Mouse (Mus musculus): ENCODE data around the gene 1700003F12Rik.

1700003F12Rik gene

DNA sequence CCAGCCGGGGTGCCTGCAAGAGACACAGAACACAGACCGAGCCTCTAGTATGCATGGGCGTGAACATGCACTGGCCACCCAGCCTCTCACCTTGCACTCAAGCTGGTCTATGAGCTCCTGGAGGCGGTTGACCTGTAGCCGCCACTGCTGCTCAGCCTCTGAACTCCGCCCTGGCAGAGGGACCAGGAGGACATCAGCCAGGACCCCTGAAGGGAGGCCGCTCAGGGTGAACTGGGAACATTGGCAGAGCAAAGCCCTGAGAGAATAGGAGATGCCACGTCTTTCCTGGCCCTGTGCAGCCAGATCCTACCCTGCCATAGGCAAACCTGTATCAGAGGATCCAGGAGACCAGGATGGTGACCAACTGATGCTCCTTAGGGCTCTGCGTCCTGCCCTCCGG lies at the start of gene 1700003F12Rik:
Gene 1700003F12Rik (plus strand): TSS at position 375 of the 400 bp plus-strand sequence.
- peak; percentile 19 for DNase-seq

DNA sequence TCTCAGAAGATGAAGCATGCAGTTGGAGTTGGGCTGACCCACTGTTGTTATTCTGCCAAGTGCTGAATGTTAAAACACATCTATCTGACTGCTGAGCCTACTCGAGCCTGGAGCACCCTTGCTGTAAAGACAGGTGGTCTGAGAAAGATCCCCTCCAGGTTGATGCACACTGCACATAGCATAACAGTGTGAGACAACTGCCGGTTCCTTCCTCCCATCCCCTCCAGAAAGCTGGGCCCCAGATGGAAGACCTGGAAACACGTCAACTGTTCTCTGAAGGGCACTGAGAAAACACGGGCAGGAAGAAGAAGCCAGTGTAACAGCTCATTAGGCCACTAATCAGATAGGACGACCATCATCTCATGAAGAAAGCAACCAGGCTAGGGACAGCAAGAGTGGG lies 48.3 kb upstream of the 1700003F12Rik start:
- peak; percentile 57 for DNase-seq

DNA sequence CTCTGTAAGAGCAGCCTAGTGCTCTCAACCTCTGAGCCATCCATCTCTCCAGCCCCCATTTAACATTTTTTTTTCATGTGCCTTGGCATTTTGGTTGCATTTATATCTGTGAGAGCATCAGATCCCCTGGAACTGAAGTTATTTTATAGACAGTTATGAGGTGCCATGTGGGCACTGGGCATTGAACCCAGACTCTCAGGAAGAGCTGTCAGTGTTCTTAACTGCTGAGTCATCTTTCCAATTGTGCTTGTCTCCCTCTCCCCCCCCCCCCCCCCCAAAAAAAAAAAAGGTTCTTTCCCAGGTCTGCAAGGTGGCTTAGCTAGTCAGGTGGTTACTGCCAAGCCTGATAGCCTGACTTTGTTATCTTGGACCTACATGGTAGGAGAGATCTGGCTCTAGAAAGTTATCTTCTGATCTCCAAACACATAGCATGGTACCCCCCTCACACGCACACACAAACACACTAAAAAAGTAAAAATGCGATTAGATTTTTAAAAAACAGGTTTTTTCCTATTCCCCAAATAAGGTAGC lies 47.1 kb upstream of the 1700003F12Rik start:
- DNase-seq, result no peak

DNA sequence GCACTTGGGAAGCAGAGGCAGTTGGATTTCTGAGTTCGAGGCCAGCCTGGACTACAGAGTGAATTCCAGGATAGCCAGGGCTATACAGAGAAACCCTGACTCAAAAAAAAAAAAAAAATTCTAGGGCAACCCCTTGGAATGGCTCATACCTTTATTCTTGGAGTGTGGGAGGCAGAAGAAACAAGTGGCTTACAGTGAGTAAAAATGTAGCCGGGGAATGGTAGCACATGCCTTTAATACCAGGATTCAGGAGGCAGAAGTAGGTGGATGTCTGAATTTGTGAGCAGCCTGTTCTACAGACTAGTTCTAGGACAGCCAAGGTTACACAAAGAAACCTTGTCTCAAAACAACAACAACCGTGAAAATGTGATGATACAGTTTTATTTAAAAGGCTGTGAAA lies 46.1 kb upstream of the 1700003F12Rik start:
- no peak for DNase-seq

DNA sequence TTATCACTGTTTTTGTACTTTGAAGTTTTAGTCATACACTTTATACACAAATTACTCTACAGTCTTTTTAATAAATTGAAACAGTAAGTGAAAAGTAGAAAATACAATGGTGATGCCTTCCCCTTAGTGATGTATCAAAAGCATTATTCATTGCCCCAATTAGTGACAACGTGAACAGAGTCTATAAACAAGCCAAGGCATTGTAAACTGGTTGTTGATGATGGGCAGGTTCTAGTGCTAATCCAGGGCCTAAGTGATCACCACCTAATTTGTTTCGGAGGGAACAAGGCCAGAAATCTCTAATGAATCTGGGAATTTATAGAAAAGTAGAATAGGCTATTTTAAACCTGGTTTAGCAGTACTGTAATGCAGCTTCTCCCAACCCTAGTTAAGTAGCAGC lies 39.8 kb upstream of the 1700003F12Rik start:
- DNase-seq, result no peak

DNA sequence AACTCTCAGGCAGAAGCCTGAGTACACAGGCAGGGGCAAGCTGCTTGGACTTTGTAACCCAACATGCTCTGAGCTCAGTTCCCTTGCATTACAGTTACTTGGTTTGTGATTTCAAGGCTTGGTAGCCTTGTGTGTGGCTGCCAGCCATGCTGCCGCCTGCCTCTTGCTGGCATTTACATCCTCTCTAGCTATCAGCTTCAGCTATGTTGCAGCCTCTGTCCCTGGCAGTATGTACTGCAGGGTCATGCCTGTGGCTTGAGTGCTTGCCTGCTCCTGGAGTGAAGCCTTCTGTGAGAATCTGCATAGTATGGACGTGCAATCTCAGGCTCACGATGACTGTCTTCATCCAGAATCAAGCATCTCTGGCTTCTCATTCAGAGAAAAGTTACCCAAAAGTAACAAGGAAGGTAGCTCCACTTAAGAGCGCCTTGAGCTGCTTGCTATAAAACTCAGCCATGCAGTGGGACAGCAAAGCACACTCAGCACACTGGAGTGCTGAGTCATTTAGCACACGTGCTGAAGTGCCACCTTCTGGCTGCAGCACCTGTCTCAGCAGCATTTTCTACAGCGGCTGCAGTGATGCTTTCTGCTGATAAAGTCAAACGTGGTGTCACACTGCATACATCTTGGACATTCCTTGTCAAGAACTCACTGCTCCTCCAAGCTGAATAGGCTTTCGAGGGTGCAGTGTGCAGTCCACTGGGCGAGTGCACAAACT lies 39.2 kb upstream of the 1700003F12Rik start:
- DNase-seq, result peak; percentile 58

DNA sequence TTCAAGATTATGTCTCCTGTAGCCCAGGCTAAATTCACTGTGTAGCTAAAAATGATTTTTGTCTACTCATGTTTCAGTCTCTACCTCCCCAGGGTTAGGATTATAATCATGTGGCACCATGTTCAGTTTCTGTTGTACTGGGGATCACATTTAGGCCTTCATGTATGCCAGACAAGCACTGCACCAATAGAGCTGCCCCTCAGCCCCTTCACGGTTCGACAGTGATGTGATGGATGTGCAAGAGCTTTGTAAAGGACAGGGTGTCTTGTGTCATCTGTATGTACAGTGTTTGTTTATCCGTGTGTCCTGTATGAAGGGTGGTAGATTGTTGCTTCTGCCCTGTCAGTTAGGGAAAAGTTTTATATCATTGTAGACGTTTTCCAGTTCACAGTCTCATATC lies 38.4 kb upstream of the 1700003F12Rik start:
- DNase-seq, result no peak

DNA sequence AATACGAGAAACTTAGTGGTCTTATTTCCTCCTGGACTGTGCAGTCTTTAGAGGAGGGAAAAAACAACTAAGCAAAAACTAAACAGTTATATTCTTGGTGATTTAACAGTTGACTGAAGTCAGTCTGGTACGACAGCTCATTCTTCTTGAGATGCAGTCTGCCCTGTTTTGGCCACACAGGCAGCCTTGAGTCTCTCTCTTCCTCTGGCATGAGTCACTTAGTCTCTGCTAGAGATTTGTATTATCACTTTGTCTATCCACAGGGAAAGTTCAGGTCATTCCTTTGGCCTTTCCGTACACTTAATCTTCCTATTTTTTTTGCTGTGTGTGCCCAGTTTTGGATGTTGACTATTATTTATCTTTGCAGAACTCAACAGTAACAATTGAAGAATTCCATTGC lies 36.7 kb upstream of the 1700003F12Rik start:
- no peak for DNase-seq

DNA sequence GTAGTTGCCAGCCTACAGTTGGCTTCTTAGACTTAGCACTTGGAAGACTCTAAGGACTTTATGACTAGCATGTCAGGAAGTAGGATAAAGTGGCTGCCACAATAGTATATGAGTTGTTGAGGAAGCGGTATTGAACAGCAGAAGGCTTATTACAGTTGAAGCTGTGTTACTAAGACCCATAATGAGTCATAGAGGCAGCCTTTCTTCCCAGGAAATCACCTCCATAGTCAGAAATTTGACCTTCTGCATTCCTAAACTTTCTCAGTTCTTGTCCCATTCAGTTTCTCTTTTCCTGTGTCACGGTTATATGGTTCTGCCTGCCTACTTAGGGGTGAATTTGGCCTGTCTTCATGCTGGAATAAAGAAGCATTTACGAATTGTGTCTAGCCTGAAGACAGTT lies 29.9 kb upstream of the 1700003F12Rik start:
- no peak for DNase-seq

DNA sequence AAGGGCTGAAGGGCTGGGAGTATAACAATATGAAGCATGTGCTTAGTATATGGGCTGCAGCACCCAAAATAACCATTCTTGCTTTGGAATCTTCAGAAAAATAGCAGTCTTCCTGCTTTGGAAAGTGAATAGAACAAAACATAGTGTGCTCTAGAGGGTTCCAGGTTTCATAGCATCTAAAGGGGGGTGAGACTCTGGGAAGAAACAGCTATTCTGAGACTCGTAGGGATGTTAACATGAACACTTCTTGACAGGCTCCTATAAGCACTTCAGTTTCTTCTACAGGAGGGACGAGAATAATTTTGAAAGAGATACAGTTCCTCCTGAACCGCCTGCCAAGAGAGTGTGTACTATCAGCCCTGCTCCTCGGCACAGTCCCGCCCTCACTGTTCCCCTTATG lies 29.5 kb upstream of the 1700003F12Rik start:
- no peak for DNase-seq

DNA sequence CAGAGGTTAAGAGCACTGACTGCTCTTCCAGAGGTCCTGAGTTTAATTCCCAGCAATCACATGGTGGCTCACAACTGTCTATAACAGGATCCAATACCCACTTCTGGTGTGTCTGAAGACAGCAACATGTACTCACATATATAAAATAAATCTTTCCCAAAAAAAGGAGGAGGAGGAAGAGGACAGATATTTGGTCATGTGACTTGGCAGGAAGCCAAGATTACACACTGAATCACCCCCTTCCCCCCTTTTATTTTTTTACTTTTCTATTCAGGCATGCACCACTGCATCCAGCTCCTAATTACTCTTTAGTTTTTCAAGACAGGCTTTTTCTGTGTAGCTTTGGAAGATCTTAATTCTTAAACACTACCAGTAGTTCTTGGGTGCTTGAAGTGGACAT lies 25.4 kb upstream of the 1700003F12Rik start:
- no peak for DNase-seq

DNA sequence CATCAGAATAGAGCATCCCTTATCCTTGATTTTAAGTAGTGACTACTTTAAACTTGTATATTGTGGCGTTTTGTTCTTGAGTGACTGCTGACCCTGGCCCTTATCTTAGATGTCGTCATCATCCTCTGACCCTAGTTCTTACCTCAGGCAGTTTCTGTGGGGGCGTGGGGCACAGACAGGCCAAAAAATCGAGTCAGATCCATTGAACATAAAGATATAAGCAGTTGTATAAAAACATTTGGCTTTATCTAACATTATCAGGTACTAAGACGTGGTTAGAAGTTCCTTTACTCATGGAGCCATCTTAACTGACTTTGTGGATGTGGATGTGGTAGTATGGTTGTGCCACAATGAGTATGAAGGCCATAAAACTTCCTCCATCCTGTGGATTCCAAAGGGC lies 24.6 kb upstream of the 1700003F12Rik start:
- DNase-seq, result no peak

DNA sequence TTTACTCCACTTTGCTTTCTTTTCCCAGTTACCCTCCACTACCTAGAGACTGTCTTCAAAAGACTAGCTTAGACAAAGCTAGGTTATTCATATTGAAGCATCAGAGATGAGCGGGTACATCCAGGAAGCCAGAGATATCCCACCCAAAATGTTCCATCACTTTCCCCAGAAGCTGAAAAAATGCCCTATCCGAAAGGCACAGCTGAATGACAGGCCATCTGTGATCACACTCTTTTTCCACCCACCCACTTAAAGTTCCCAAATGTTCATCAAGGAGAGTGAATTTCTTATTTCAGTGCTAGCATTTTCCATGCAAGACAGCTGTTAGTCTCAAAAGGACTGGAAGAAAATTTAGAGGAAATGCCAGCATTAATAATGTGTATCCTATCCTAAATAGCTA lies 21.6 kb upstream of the 1700003F12Rik start:
- no peak for DNase-seq

DNA sequence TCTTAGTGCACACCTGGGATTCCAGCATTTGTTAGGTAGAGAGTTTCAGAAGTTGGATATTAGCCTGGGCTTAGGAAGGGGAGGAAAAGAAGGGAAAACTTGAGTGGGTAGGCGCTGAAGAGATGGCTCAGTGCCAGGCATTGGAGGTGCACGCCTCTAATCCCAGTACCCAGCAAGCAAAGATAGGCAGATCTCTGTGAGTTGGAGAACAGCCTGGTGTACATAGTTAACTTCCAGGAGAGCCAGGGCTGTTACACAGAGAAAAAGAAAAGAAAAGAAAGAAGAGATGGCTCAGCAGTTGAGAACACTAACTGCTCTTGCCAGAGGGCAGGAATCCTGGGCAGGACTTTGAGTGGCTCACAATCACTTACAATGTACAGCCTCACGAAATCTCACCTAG lies 20.4 kb upstream of the 1700003F12Rik start:
- DNase-seq, result no peak

DNA sequence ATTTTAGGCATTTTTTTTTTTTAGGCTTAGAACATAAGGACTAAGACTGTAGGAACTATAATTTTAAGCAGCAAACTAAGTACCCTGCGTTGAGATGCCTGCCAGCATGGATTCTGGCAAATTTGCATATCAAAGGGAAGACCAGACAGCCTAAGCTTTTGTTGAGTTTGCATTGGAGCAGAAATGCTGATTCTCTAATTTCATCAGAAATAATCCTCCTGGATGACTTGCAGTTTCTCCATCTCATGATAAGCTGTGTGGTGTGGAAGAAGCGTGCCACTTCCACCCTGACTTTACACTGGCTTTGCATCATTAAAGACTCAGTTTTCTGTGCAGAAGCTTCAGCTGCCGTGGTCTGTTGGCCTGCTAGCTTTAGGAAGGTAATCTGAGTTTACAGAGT lies 14.0 kb upstream of the 1700003F12Rik start:
- DNase-seq, result no peak

DNA sequence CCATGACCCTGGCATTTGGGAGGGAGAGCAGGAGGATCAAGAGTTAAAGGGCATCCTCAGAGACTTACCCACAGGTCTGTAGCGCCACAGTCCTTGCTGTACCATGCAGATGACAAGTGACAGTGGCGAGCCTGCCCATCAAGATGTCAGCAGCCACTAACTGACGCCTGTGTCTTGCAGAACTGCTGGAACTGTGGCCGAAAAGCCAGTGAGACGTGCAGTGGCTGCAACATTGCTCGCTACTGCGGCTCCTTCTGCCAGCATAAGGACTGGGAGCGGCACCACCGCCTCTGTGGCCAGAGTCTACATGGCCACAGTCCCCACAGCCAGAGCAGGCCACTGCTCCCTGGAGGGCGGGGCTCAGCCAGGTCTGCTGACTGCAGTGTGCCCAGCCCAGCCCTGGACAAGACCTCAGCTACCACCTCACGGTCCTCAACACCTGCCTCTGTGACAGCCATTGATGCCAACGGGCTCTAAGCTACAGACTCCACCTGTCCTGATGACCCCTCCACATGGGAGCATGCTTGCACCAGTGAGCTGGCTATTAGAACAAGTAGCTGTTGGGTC lies 12.1 kb upstream of the 1700003F12Rik start:
- DNase-seq, result no peak

DNA sequence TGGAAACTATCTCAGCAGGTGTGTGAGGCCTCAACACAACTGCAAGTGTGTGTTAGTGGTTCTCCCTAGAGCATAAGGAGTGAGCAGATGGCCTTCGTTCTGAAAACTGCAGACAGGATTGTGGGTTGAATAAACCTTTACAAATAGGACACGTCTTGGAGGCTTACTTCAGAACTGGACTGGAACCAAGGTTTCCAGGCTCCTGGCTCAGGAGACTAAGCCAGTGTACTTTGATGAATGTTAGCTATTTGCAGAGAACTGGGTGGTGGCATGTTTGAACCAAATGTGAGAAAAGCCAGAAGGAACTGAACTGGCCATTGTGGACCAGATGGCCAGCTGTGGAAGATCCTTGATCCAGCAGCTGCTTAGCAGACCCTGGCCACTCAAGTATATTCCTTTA lies 8.6 kb upstream of the 1700003F12Rik start:
- no peak for DNase-seq

DNA sequence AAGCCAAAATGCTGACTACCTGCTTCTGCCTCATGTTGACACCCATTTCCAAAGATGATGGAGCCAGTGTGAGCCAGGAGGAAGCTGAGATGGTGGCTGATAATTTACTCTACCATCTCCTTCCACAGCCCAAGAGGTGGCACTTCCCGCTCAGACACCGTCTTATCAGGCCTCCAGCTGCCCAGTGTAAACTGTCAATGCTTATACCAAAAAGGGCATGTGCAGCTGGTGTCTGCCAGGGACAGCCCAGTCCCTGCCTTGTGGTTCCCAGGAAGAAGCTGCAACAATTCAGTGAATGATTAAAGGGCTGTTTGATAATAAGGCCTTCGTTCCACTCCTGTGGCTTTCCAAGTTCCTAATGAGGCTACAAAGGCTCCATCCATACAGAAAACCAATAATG lies 8.2 kb upstream of the 1700003F12Rik start:
- DNase-seq, result no peak

DNA sequence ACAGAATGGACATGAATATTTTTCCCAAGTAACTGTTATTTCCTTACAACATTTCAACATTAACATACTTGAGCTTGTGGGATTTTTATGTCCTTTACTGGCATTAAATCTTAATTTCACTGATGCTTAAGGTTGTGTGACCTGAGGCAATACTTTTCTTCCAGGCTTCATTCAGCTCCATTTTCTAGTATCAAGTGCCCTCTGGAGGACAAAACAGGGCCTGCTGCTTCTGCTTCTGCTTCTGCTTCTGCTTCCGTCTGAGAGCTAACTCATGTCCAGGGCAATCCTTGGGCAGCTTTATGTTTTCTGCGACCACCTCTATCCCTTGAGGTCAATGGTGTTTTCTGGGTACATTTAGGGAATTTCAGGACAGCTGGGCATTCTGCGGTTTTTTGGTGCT lies 7.2 kb upstream of the 1700003F12Rik start:
- no peak for DNase-seq

DNA sequence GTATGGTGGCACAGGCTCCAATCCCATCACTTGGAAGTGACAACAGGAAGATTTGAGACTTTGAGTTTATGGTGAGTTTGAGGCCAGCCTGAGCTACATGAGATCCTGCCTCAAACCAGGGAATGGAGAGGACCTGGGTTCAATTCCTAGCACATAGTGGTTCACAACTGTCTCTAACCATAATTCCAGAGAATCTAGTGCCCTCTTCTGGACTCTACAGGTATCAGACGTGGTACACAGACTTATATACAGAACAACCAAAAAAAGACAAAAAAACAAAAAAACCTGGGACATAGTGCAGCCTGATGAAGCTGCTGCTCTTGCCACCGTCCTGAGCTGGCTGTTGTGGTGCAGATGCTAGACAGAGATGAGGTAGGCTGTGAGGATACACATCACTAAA lies 5.3 kb upstream of the 1700003F12Rik start:
- DNase-seq, result no peak

DNA sequence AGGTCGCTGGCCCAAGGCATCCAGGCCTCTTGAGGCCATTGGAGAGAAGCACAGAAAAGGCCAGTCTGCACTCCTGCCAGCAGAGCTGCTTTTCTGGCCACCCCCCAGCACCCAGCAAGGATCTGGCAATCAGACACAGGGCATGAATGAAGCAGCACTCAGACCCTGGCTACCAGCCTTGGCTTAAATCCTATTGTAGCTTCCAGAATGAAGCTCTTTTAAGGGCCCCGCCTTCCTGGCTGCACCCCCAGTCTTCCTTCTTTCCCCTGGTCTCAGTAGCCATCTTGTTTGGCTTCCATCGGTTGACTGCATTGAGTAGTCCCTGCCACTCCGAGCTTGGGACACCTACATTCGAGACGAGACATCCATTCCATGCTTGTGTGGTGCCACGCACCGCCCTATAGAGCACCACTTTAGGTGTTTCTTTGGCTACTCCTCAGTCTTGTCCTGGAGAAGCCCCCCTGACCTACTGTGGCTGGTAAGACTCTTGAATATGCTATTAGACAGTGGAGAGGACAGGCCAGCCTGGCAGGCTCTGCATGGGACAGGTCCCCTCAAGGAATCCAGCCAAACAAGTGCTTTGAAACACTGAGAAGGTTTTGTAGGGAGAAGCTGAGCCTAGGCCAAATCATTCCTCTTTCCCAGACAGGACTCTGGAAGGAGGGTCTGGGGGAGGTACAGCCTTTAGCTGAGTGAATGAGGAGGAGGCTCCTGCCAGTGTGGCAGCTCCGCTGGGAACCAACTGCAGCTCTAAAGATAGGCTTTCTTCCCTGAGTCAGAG lies 3.1 kb upstream of the 1700003F12Rik start:
- DNase-seq, result peak; percentile 97

DNA sequence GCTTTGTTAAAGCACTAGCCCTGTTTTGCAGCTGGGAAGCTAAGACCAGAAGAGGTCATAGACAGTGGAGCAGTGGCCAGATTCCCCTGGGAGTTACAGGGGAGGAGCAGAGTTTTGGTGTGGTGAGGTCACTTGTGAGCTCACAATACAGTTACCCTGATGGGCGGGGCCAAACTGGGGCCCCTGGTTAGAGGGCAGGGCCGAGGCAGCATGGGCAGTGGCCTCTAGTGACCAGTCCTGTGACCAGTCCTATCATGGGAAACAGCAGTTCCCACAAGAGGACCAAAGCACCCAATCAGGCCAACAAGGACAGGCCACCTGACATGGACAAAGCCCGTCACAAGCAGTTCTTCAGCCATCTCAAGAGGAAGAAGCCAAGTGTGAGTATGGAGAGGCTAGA lies 1.8 kb downstream of the 1700003F12Rik start:
- DNase-seq, result no peak

DNA sequence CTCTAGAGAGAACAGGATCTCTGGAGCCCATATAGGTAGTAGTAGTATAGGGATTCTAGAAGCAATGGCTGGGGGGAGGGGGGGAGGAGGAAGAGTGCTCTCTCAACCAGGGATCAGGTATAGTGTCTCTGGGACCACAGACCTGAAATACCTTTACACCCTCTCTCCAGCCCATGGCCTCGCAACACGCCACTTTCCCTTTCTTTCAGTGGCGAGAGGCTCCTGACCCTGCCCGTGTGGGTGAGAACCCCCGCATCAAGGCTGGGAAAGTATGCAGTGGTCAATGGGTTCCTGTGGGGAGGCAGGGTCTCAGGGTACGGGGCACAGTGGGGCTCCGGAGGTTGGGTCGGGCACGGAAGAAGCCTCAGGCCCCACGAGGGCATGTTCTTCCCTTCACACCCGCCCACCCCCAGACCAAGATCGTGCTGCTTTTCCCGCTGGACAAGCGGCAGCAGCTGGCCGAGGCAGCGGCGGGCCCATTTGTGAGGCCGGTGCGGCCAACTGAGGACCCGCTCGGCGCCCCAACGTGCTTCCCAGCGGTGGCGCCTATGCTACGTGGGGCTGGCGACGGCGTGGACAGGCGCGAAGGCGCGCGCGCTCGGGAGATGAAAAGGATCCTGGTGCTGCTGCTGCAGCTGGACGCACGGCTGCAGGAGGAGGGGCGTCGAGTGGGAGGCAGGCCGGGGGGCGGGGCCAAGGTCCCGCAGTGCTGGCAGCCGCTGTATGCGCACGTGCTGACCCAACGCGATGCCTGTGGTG lies 2.4 kb downstream of the 1700003F12Rik start:
- DNase-seq, result no peak

All from cerebellum, adult 8-10 months (tissue).